Mouse (Mus musculus) limb, embryonic 14.5 days (tissue): Measurements from ENCODE around the gene Zscan26. TPM values are rescaled to one million over a fixed set of nuclear protein-coding genes. Genes with fewer than 3 reads are reported as not detected.
"Not testable (repeated sequence)": the region's sequence is repeated elsewhere in the genome, so short reads cannot be mapped to it uniquely, and the experiment has no call there.

Source experiments
- ATAC-seq: fragments of 200-750 bp; cut with Nextera tagmentation; 2 replicates; pipeline ENCODE4 v1.8.0; 2017; ENCODE audit warnings: low read depth, moderate number of reproducible peaks, moderate TSS enrichment; ENCODE audit not compliant: low FRiP score
- DNase-seq: peaks from one replicate; pipeline ENCODE4 v3.0.0-alpha.2; 2015; ENCODE audit warnings: low spot score
- H3K27ac ChIP-seq: fragments of 300-500 bp; sonication (generic); replicated peaks from 2 replicates; pipeline ENCODE4 v1.5.1; 2014; ENCODE audit warnings: low read depth, mild to moderate bottlenecking, low read length, moderate library complexity, mixed read lengths
- H3K27me3 ChIP-seq: fragments of 300-500 bp; sonication (generic); 2 replicates; pipeline ENCODE4 v1.6.1; 2014; ENCODE audit warnings: low read length, mixed read lengths; ENCODE audit not compliant: control insufficient read depth, insufficient read depth
- H3K36me3 ChIP-seq: fragments of 300-500 bp; sonication (generic); 2 replicates; pipeline ENCODE4 v1.6.1; 2014; ENCODE audit warnings: mild to moderate bottlenecking, low read length, moderate library complexity, mixed read lengths; ENCODE audit not compliant: control insufficient read depth, insufficient read depth
- H3K4me1 ChIP-seq: fragments of 300-500 bp; sonication (generic); 2 replicates; pipeline ENCODE4 v1.6.1; 2014; ENCODE audit warnings: antibody characterized with exemption, low read length, mixed read lengths; ENCODE audit not compliant: control insufficient read depth, insufficient read depth
- H3K4me2 ChIP-seq: fragments of 300-500 bp; sonication (generic); replicated peaks from 2 replicates; pipeline ENCODE4 v1.6.1; 2014; ENCODE audit warnings: low read depth, mild to moderate bottlenecking, low read length, moderate library complexity; ENCODE audit not compliant: severe bottlenecking
- H3K4me3 ChIP-seq: fragments of 300-500 bp; sonication (generic); replicated peaks from 2 replicates; pipeline ENCODE4 v1.5.1; 2014; ENCODE audit warnings: low read length
- H3K9ac ChIP-seq: fragments of 300-500 bp; sonication (generic); 2 replicates; pipeline ENCODE4 v1.6.1; 2014; ENCODE audit warnings: mild to moderate bottlenecking, low read depth, low read length, moderate library complexity; ENCODE audit not compliant: severe bottlenecking
- H3K9me3 ChIP-seq: fragments of 300-500 bp; sonication (generic); 2 replicates; pipeline ENCODE4 v1.6.1; 2016; ENCODE audit warnings: low read length; ENCODE audit not compliant: control insufficient read depth
- POLR2A ChIP-seq: fragments of 200-500 bp; IDR thresholded peaks from 2 replicates; pipeline ENCODE4 v1.8.0; 2012; ENCODE audit warnings: inconsistent platforms, mild to moderate bottlenecking, moderate library complexity, borderline replicate concordance; ENCODE audit not compliant: insufficient read depth, insufficient read length; ENCODE audit errors: extremely low read depth
- WGBS: fragments of 180-500 bp; shearing (Covaris S2); extraction: QIAGEN DNeasy Blood & Tissue Kit; methylation state at CpG from one replicate; pipeline ENCODE4 v1.1.7; 2014; 5-methylcytosine and 5-hydroxymethylcytosine counted together
- polyA plus RNA-seq, 2 experiments: library from polyadenylated mRNA; depleted of rRNA in 1 of 2; stranded (reverse) in 1 of 2; unstranded in 1 of 2; fragments of >200 nt; fragmentation: Nextera tagmentation in 1 of 2; extraction: Ambion mirVana in 1 of 2; gene quantifications; 2 replicates each; pipeline versions ENCODE4 v1.2.1 to v1.2.3; 2012 to 2014

Zscan26 gene
- polyA plus RNA-seq, 2 experiments: 17.7 to 52.4 TPM

DNA sequence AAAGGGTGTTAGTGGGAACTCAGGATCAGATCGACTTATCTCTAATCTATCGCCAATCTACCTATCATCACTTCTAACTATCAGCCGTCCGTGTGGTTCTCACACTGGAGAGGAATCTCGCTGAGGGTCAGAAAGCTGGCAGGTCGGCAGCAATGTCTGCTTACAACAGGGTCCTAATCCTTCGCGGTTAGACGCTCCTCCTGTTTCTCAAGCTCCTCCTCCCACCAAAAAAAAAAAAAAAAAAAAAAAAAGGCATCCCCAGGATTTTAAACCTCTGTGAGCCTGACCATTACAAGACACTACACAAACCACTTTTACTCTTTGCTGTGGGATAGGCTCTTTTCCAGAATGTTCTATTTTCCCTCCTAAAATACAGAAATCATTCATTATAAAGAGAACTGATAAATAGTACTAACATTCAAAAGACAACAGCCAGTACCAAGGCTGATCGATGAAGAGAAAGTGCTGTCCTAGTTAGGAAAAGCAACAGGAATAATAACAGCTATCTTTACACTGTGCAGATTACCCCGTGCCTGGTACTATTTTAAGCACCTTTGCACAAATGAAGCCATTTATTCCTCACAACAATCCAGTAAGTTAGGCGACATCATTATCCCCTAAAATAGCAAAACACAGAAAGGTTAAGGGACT, 51.8 kb downstream of the Zscan26 start:
- Histone ChIP-seq H3K4me2 (peak overlapping the region; percentile 69), H3K36me3 (peaks cover 17% of the 10 kb centered on the region), H3K4me3 (peak overlapping the region; percentile 83), H3K27me3 (no peaks in the 10 kb centered on the region), H3K9ac (peak overlapping the region; percentile 87), H3K27ac (0 out of 2 replicates have a peak overlapping the region, but pooled peaks have one; percentile 76), H3K9me3 (no peaks in the 10 kb centered on the region), H3K4me1 (peaks cover 10% of the 10 kb centered on the region; the same call in 1 of the 2 replicates)
- ATAC-seq (no peak), DNase-seq (no peak)
- 10% methylated on average over 12 of the region's 12 CpGs for whole genome bisulfite sequencing
- no peak for TF ChIP-seq POLR2A

DNA sequence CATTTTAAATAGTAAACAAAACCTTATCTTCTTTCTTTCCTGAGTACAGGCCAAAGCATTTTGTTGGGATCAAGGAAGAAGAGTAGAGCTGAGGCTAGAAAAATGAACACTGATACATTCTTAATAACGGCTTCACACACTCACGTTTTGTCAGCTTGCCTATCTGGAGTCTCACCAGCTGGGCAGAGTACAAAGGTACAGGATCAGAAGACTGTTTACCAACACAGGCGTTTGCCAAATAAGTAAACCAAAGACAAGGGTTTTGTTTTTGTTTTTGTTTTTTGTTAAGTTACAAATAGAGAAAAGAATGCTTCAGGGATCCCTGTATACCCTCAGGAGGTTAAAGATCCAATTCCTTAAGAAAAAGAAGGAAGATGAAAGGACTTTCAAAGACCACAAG, 52.4 kb downstream of the Zscan26 start:
- Histone ChIP-seq H3K9ac (0 out of 2 replicates have a peak overlapping the region, but pooled peaks have one; percentile 7), H3K4me3 (peak overlapping the region; percentile 83), H3K27ac (no peak overlapping the region), H3K4me2 (peak overlapping the region; percentile 69), H3K36me3 (peaks cover 21% of the 10 kb centered on the region), H3K4me1 (peaks cover 10% of the 10 kb centered on the region; the same call in 1 of the 2 replicates), H3K9me3 (no peaks in the 10 kb centered on the region), H3K27me3 (no peaks in the 10 kb centered on the region)
- 73% methylated on average over 3 of the region's 3 CpGs for WGBS
- no peak for TF ChIP-seq POLR2A
- ATAC-seq (no peak), DNase-seq (no peak)

DNA sequence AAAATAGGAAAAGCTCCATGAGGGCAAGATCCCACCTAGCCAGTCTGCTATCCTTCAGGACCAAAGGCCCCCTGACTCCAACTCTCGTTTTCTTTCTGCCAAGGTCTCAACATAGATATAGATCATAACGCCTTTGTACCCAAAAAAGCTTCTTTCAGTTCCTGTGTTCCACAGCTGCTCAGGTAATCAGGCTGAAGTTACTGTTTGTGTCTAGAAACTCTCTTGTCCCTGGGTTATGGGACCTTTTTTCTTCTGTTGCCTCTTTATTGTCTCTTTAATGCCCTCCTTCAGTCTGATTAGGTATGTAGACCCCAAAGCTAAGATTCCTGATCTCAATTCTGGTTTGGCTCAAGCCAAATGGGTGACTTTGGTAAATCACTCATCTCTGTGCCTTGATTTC, 56.0 kb downstream of the Zscan26 start:
- 89% methylated on average over 2 of the region's 2 CpGs for WGBS
- Histone ChIP-seq H3K36me3 (peaks cover 54% of the 10 kb centered on the region), H3K9me3 (no peaks in the 10 kb centered on the region), H3K27ac (no peak overlapping the region), H3K27me3 (no peaks in the 10 kb centered on the region), H3K4me1 (peaks cover 10% of the 10 kb centered on the region; the same call in 1 of the 2 replicates), H3K4me3 (no peak overlapping the region), H3K9ac (no peak overlapping the region), H3K4me2 (no peak overlapping the region)
- DNase-seq: no peak
- ATAC-seq: no peak
- TF ChIP-seq POLR2A: no peak

DNA sequence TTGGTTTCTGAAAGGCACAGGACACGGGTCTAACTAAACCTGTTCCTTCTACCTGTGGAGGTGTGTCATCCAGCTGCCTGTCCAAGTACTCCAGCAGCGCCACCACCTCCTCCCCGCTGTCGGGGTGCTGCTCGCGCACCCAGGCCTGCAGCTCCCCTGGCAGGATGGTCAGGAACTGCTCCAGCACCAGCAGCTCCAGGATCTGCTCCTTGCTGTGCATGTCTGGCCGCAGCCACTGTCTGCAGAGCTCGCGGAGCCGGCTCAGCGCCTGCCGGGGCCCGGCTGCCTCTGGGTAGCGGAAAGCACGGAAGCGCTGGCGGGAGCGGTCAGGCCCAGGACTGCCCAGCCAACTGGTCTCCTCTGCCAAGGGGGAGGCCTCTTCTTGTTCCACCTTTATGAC, 57.5 kb downstream of the Zscan26 start:
- H3K9me3 ChIP-seq, H3K4me1 ChIP-seq, H3K27me3 ChIP-seq, ATAC-seq, H3K4me2 ChIP-seq, H3K9ac ChIP-seq, DNase-seq, H3K4me3 ChIP-seq, H3K27ac ChIP-seq: not testable (repeated sequence)
- 93% methylated on average over 14 of the region's 18 CpGs for WGBS
- H3K36me3 ChIP-seq: peaks cover 67% of the 10 kb centered on the region

DNA sequence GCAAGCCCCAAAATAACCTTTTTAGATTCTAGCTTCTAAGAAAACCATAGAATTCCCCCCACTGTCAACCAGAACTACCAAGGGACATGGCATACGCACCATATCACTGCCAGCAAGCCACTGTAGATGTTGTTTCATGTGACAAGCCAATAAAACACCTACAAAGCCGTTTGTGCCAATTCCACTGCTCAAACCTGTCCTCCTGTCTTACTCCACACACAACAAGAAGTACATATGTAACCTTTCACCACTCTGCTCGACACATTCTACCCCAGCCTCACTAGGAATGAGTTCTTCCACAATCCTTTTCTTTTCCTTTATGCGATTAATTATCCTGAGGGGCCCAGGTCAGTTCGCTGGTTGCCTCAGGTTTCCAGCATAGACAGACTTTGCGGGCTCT, 57.9 kb downstream of the Zscan26 start:
- Histone ChIP-seq H3K4me3 (no peak overlapping the region), H3K4me1 (0 out of 2 replicates have a peak, but pooled peaks cover 2% of the 10 kb centered on the region), H3K36me3 (peaks cover 68% of the 10 kb centered on the region), H3K9me3 (no peaks in the 10 kb centered on the region), H3K9ac (no peak overlapping the region), H3K27me3 (no peaks in the 10 kb centered on the region), H3K4me2 (no peak overlapping the region), H3K27ac (no peak overlapping the region)
- TF ChIP-seq POLR2A: no peak
- ATAC-seq (no peak), DNase-seq (no peak)
- 91% methylated on average over 6 of the region's 6 CpGs for WGBS
